Mouse (Mus musculus): Measurements from ENCODE around the gene Tcf25. TPM values are rescaled to one million over a fixed set of nuclear protein-coding genes. Genes with fewer than 3 reads are reported as not detected.

The Tcf25 gene
- total and polyA plus RNA-seq, 2 experiments from 2014 or later: 407 to 540 TPM

DNA sequence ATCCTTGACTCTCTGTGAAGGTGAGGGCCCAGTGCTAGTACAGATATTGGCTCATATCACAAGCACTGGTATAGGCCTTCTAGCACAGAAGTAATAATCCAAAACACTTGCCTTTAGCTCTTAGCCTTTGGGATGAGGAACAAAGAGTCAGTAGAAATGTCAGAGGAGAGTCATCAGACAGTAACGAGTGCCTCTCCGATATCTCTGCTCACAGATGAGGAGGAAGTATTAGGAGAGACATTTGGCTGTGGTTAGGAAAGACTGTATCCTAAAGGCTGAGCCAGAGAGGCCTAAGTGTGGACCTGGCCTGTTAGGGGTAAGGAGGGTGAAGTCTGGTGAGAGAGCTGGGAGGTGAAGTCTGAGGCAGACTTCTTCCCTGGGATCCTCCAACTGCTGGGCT is 68.2 kb downstream of the Tcf25 start:
- Histone ChIP-seq H3K9ac (replicated peaks; ENCODE audit: low read length) (no peak overlapping the region), H3K27me3 (ENCODE audit: insufficient read depth, low read length) (no peaks in the 10 kb centered on the region), H3K36me3 (ENCODE audit: insufficient read depth, low read length) (no peaks in the 10 kb centered on the region), H3K4me1 (ENCODE audit: insufficient read depth, low read length) (peaks cover 4% of the 10 kb centered on the region; the same call in 1 of the 2 replicates), H3K27ac (no peak overlapping the region), H3K9me3 (ENCODE audit: low read length) (no peaks in the 10 kb centered on the region), H3K4me2 (ENCODE audit: low read depth, low read length) (no peak overlapping the region), H3K4me3 (ENCODE audit: low read length) (no peak overlapping the region)
- DNase-seq (ENCODE audit: low spot score): no peak
- ATAC-seq: no peak
- TF ChIP-seq CTCF (IDR thresholded peaks at IDR 0.05; ENCODE audit: low read depth): no peak
- 90% methylated on average over 2 of the region's 2 CpGs for WGBS

DNA sequence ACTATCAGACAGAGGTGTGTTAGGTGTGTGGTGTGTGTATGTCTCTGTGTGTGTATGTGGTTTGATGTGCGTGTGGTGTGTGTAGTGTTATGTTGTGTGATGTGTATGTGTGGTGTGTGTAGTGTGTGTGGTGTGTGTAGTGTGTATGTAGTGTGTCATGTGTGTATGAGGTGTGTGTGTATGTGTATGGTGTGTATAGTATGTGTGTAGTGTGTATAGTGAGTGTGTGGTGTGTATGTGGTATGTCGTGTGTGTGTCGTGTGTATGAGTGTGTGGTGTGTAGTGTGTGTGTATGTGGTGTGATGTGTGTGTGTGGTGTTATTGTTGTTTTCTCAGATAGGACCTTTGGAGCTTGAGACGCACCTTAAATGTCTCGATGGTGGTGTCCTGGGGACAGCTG is 68.8 kb downstream of the Tcf25 start:
- TF ChIP-seq CTCF (IDR thresholded peaks at IDR 0.05; ENCODE audit: low read depth): no peak
- Histone ChIP-seq H3K9ac (replicated peaks; ENCODE audit: low read length) (peak overlapping the region; percentile 81; the same call in 1 of the 2 replicates), H3K27me3 (ENCODE audit: insufficient read depth, low read length) (no peaks in the 10 kb centered on the region), H3K4me2 (ENCODE audit: low read depth, low read length) (peak overlapping the region; percentile 62; the same call in 1 of the 2 replicates), H3K9me3 (ENCODE audit: low read length) (no peaks in the 10 kb centered on the region), H3K27ac (peak overlapping the region; percentile 89; the same call in 1 of the 2 replicates), H3K4me3 (ENCODE audit: low read length) (0 out of 2 replicates have a peak overlapping the region, but pooled peaks have one; percentile 73), H3K36me3 (ENCODE audit: insufficient read depth, low read length) (no peaks in the 10 kb centered on the region), H3K4me1 (ENCODE audit: insufficient read depth, low read length) (peaks cover 4% of the 10 kb centered on the region; the same call in 1 of the 2 replicates)
- WGBS: 78% methylated on average over 5 of the region's 5 CpGs
- ATAC-seq: peak; percentile 19; the same call in 1 of the 2 replicates
- DNase-seq (ENCODE audit: low spot score): no peak

GRCm38 (mm10) chr8:123442871-123443575 is 69.5 kb downstream of the Tcf25 start:
- peak; percentile 96 for ATAC-seq
- peak overlapping the region; percentile 73 for H3K4me3 ChIP-seq (ENCODE audit: low read length)
- H3K36me3 ChIP-seq (ENCODE audit: insufficient read depth, low read length): no peaks in the 10 kb centered on the region
- peak overlapping the region; percentile 81 for H3K9ac ChIP-seq (replicated peaks; ENCODE audit: low read length)
- peak overlapping the region; percentile 62 for H3K4me2 ChIP-seq (ENCODE audit: low read depth, low read length)
- peak; percentile 94 for DNase-seq (ENCODE audit: low spot score)
- WGBS: under 1% methylated on average over 41 of the region's 41 CpGs
- H3K9me3 ChIP-seq (ENCODE audit: low read length): no peaks in the 10 kb centered on the region
- H3K27me3 ChIP-seq (ENCODE audit: insufficient read depth, low read length): no peaks in the 10 kb centered on the region
- TF ChIP-seq CTCF (IDR thresholded peaks at IDR 0.05; ENCODE audit: low read depth): peak; percentile 71
- peaks cover 4% of the 10 kb centered on the region; the same call in 1 of the 2 replicates for H3K4me1 ChIP-seq (ENCODE audit: insufficient read depth, low read length)
- H3K27ac ChIP-seq: peak overlapping the region; percentile 89

- H3K27ac ChIP-seq: peak overlapping the region; percentile 89
- no peak for TF ChIP-seq CTCF (IDR thresholded peaks at IDR 0.05; ENCODE audit: low read depth)
- peaks cover 4% of the 10 kb centered on the region; the same call in 1 of the 2 replicates for H3K4me1 ChIP-seq (ENCODE audit: insufficient read depth, low read length)
- H3K27me3 ChIP-seq (ENCODE audit: insufficient read depth, low read length): no peaks in the 10 kb centered on the region
- H3K4me3 ChIP-seq (ENCODE audit: low read length): peak overlapping the region; percentile 73
- 27% methylated on average over 4 of the region's 4 CpGs for WGBS
- H3K9me3 ChIP-seq (ENCODE audit: low read length): no peaks in the 10 kb centered on the region
- peak overlapping the region; percentile 81 for H3K9ac ChIP-seq (replicated peaks; ENCODE audit: low read length)
- ATAC-seq: no peak
- no peaks in the 10 kb centered on the region for H3K36me3 ChIP-seq (ENCODE audit: insufficient read depth, low read length)
- DNase-seq (ENCODE audit: low spot score): peak; percentile 8
- peak overlapping the region; percentile 62 for H3K4me2 ChIP-seq (ENCODE audit: low read depth, low read length)
These were observed 70.0 kb downstream of the Tcf25 start for GRCm38 (mm10) chr8:123443576-123443921.

GRCm38 (mm10) chr8:123444131-123444530 is 70.6 kb downstream of the Tcf25 start:
- H3K36me3 ChIP-seq (ENCODE audit: insufficient read depth, low read length): peaks cover under 1% of the 10 kb centered on the region; the same call in 1 of the 2 replicates
- 90% methylated on average over 6 of the region's 6 CpGs for WGBS
- H3K9ac ChIP-seq (replicated peaks; ENCODE audit: low read length): peak overlapping the region; percentile 81; the same call in 1 of the 2 replicates
- H3K27me3 ChIP-seq (ENCODE audit: insufficient read depth, low read length): no peaks in the 10 kb centered on the region
- peaks cover 4% of the 10 kb centered on the region; the same call in 1 of the 2 replicates for H3K4me1 ChIP-seq (ENCODE audit: insufficient read depth, low read length)
- no peak for TF ChIP-seq CTCF (IDR thresholded peaks at IDR 0.05; ENCODE audit: low read depth)
- ATAC-seq (no peak), DNase-seq (ENCODE audit: low spot score) (no peak)
- 0 out of 2 replicates have a peak overlapping the region, but pooled peaks have one; percentile 89 for H3K27ac ChIP-seq
- H3K4me2 ChIP-seq (ENCODE audit: low read depth, low read length): peak overlapping the region; percentile 62
- H3K4me3 ChIP-seq (ENCODE audit: low read length): peak overlapping the region; percentile 73
- H3K9me3 ChIP-seq (ENCODE audit: low read length): no peaks in the 10 kb centered on the region

DNA sequence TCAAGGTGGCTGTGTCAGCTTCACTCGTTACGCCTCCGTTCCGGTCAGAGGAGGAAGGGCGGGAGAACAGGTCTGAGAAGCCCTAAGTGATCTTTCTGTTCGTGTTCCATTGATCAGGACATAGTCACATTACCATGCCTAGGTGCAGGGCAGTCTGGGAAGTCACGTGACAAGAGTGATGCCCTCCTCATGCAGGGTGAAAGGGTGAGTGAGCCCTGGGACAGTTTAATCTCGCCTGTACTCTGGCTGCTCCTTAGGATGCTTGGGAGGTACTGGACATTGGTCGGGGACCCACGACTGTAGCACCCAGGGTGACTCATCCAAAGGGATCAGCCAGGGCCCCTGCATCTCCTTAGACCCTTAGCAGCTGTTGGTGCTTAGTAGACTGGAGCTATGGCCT is 72.4 kb downstream of the Tcf25 start:
- peaks cover 4% of the 10 kb centered on the region; the same call in 1 of the 2 replicates for H3K4me1 ChIP-seq (ENCODE audit: insufficient read depth, low read length)
- H3K27me3 ChIP-seq (ENCODE audit: insufficient read depth, low read length): no peaks in the 10 kb centered on the region
- H3K4me3 ChIP-seq (ENCODE audit: low read length): no peak overlapping the region
- no peak overlapping the region for H3K9ac ChIP-seq (replicated peaks; ENCODE audit: low read length)
- WGBS: 93% methylated on average over 10 of the region's 10 CpGs
- ATAC-seq: no peak
- no peaks in the 10 kb centered on the region for H3K9me3 ChIP-seq (ENCODE audit: low read length)
- no peak overlapping the region for H3K27ac ChIP-seq
- TF ChIP-seq CTCF (IDR thresholded peaks at IDR 0.05; ENCODE audit: low read depth): no peak
- no peak overlapping the region for H3K4me2 ChIP-seq (ENCODE audit: low read depth, low read length)
- DNase-seq (ENCODE audit: low spot score): no peak
- peaks cover 5% of the 10 kb centered on the region; the same call in 1 of the 2 replicates for H3K36me3 ChIP-seq (ENCODE audit: insufficient read depth, low read length)

GRCm38 (mm10) chr8:123446799-123447198 is 73.2 kb downstream of the Tcf25 start:
- Histone ChIP-seq H3K27ac (no peak overlapping the region), H3K9me3 (ENCODE audit: low read length) (no peaks in the 10 kb centered on the region), H3K4me2 (ENCODE audit: low read depth, low read length) (no peak overlapping the region), H3K4me1 (ENCODE audit: insufficient read depth, low read length) (peaks cover 4% of the 10 kb centered on the region; the same call in 1 of the 2 replicates), H3K36me3 (ENCODE audit: insufficient read depth, low read length) (peaks cover 5% of the 10 kb centered on the region; the same call in 1 of the 2 replicates), H3K27me3 (ENCODE audit: insufficient read depth, low read length) (no peaks in the 10 kb centered on the region), H3K4me3 (ENCODE audit: low read length) (no peak overlapping the region), H3K9ac (replicated peaks; ENCODE audit: low read length) (no peak overlapping the region)
- TF ChIP-seq CTCF (IDR thresholded peaks at IDR 0.05; ENCODE audit: low read depth): no peak
- DNase-seq (ENCODE audit: low spot score) (no peak), ATAC-seq (no peak)
- WGBS: 94% methylated on average over 6 of the region's 6 CpGs
